Mouse (Mus musculus) forebrain, embryonic 14.5 days (tissue): ENCODE results near the gene Tmem109. TPM values are rescaled to one million over a fixed set of nuclear protein-coding genes. Genes with fewer than 3 reads are reported as not detected.

ENCODE experiments used
- ATAC-seq: fragments of 200-750 bp; cut with Nextera tagmentation; 2 replicates; pipeline ENCODE4 v1.8.0; 2017; ENCODE audit warnings: mild to moderate bottlenecking, moderate library complexity
- DNase-seq: peaks from one replicate; pipeline ENCODE4 v3.0.0-alpha.2; 2015; ENCODE audit warnings: low spot score
- H3K27ac ChIP-seq: fragments of 300-500 bp; sonication (generic); 2 replicates; pipeline ENCODE4 v1.5.1; 2014; ENCODE audit warnings: low read depth, mild to moderate bottlenecking, control low read depth, low read length, moderate library complexity
- H3K27me3 ChIP-seq: fragments of 300-500 bp; sonication (generic); replicated peaks from 2 replicates; pipeline ENCODE4 v1.6.1; 2014; ENCODE audit warnings: low read length, control low read depth, mixed read lengths; ENCODE audit not compliant: control insufficient read depth, insufficient read depth
- H3K36me3 ChIP-seq: fragments of 300-500 bp; sonication (generic); 2 replicates; pipeline ENCODE4 v1.6.1; 2014; ENCODE audit warnings: low read length, control low read depth; ENCODE audit not compliant: control insufficient read depth, insufficient read depth
- H3K4me1 ChIP-seq: fragments of 300-500 bp; sonication (generic); 2 replicates; pipeline ENCODE4 v1.6.1; 2014; ENCODE audit warnings: antibody characterized with exemption, low read length, control low read depth; ENCODE audit not compliant: control insufficient read depth, insufficient read depth
- H3K4me2 ChIP-seq: fragments of 300-500 bp; sonication (generic); 2 replicates; pipeline ENCODE4 v1.6.1; 2014; ENCODE audit warnings: mild to moderate bottlenecking, control low read depth, low read length
- H3K4me3 ChIP-seq: fragments of 300-500 bp; sonication (generic); 2 replicates; pipeline ENCODE4 v1.5.1; 2014; ENCODE audit warnings: low read depth, low read length, control low read depth
- H3K9ac ChIP-seq: fragments of 300-500 bp; sonication (generic); 2 replicates; pipeline ENCODE4 v1.6.1; 2014; ENCODE audit warnings: mild to moderate bottlenecking, low read length, control low read depth, moderate library complexity
- H3K9me3 ChIP-seq: fragments of 300-500 bp; sonication (generic); replicated peaks from 2 replicates; pipeline ENCODE4 v1.6.1; 2016; ENCODE audit warnings: low read length, control low read depth, mixed read lengths; ENCODE audit not compliant: control insufficient read depth
- WGBS: fragments of 180-500 bp; shearing (Covaris S2); extraction: QIAGEN DNeasy Blood & Tissue Kit; methylation state at CpG from one replicate; pipeline ENCODE4 v1.1.7; 2014; 5-methylcytosine and 5-hydroxymethylcytosine counted together
- polyA plus RNA-seq: library from polyadenylated mRNA; unstranded; fragments of >200 nt; fragmentation: Nextera tagmentation; extraction: Ambion mirVana; gene quantifications from 2 replicates; pipeline ENCODE4 v1.2.1, GENCODE M21; 2014

Tmem109 gene
- polyA plus RNA-seq, 1 experiment from 2014 or later, result 42.7 TPM

GRCm38 (mm10) chr19:10856520-10856919 is 25.3 kb downstream of the Tmem109 start:
- peaks cover 59% of the 10 kb centered on the region for H3K36me3 ChIP-seq
- ATAC-seq, result no peak
- H3K9ac ChIP-seq, result no peak overlapping the region
- H3K4me3 ChIP-seq, result no peak overlapping the region
- H3K4me1 ChIP-seq, result no peaks in the 10 kb centered on the region
- H3K4me2 ChIP-seq, result no peak overlapping the region
- no peaks in the 10 kb centered on the region for H3K27me3 ChIP-seq
- H3K27ac ChIP-seq, result no peak overlapping the region
- H3K9me3 ChIP-seq, result no peaks in the 10 kb centered on the region
- DNase-seq, result no peak
- 69% methylated on average over 2 of the region's 2 CpGs for WGBS

- Histone ChIP-seq H3K9ac (no peak overlapping the region), H3K27me3 (no peaks in the 10 kb centered on the region), H3K36me3 (peaks cover 48% of the 10 kb centered on the region), H3K9me3 (no peaks in the 10 kb centered on the region), H3K4me3 (no peak overlapping the region), H3K27ac (no peak overlapping the region), H3K4me2 (no peak overlapping the region), H3K4me1 (no peaks in the 10 kb centered on the region)
- no peak for DNase-seq
- no peak for ATAC-seq
- WGBS, result 85% methylated on average over 3 of the region's 3 CpGs
Observed at GRCm38 (mm10) chr19:10855422-10855821, 26.4 kb downstream of the Tmem109 start.

- Histone ChIP-seq H3K27me3 (no peaks in the 10 kb centered on the region), H3K27ac (no peak overlapping the region), H3K9ac (no peak overlapping the region), H3K9me3 (no peaks in the 10 kb centered on the region), H3K4me1 (no peaks in the 10 kb centered on the region), H3K4me3 (no peak overlapping the region), H3K4me2 (no peak overlapping the region), H3K36me3 (no peaks in the 10 kb centered on the region)
- DNase-seq (peak; percentile 33), ATAC-seq (no peak)
- WGBS, result 43% methylated on average over 3 of the region's 3 CpGs
Observed at GRCm38 (mm10) chr19:10847311-10848087, 34.3 kb downstream of the Tmem109 start.

- DNase-seq (no peak), ATAC-seq (no peak)
- no peak overlapping the region for H3K4me3 ChIP-seq
- H3K27ac ChIP-seq, result no peak overlapping the region
- no peaks in the 10 kb centered on the region for H3K4me1 ChIP-seq
- no peak overlapping the region for H3K4me2 ChIP-seq
- no peaks in the 10 kb centered on the region for H3K9me3 ChIP-seq
- no peaks in the 10 kb centered on the region for H3K36me3 ChIP-seq
- no peaks in the 10 kb centered on the region for H3K27me3 ChIP-seq
- no peak overlapping the region for H3K9ac ChIP-seq
- 80% methylated on average over 7 of the region's 7 CpGs for WGBS
Observed at GRCm38 (mm10) chr19:10846150-10846549, 35.7 kb downstream of the Tmem109 start.

- Histone ChIP-seq H3K9ac (no peak overlapping the region), H3K9me3 (no peaks in the 10 kb centered on the region), H3K4me2 (no peak overlapping the region), H3K4me3 (no peak overlapping the region), H3K4me1 (no peaks in the 10 kb centered on the region), H3K36me3 (no peaks in the 10 kb centered on the region), H3K27ac (no peak overlapping the region), H3K27me3 (no peaks in the 10 kb centered on the region)
- ATAC-seq (no peak), DNase-seq (no peak)
- 80% methylated on average over 3 of the region's 3 CpGs for WGBS
Observed at GRCm38 (mm10) chr19:10845454-10845853, 36.3 kb downstream of the Tmem109 start.

GRCm38 (mm10) chr19:10844206-10844605 is 37.6 kb downstream of the Tmem109 start:
- Histone ChIP-seq H3K9ac (no peak overlapping the region), H3K27ac (no peak overlapping the region), H3K27me3 (no peaks in the 10 kb centered on the region), H3K4me3 (no peak overlapping the region), H3K4me2 (no peak overlapping the region), H3K36me3 (no peaks in the 10 kb centered on the region), H3K4me1 (no peaks in the 10 kb centered on the region), H3K9me3 (no peaks in the 10 kb centered on the region)
- 91% methylated on average over 5 of the region's 5 CpGs for WGBS
- no peak for DNase-seq
- ATAC-seq, result no peak

GRCm38 (mm10) chr19:10842914-10843313 is 38.9 kb downstream of the Tmem109 start:
- no peaks in the 10 kb centered on the region for H3K27me3 ChIP-seq
- no peaks in the 10 kb centered on the region for H3K36me3 ChIP-seq
- H3K9me3 ChIP-seq, result no peaks in the 10 kb centered on the region
- ATAC-seq (no peak), DNase-seq (no peak)
- no peak overlapping the region for H3K4me3 ChIP-seq
- 57% methylated on average over 23 of the region's 24 CpGs for WGBS
- no peak overlapping the region for H3K9ac ChIP-seq
- no peak overlapping the region for H3K27ac ChIP-seq
- no peak overlapping the region for H3K4me2 ChIP-seq
- no peaks in the 10 kb centered on the region for H3K4me1 ChIP-seq

- Histone ChIP-seq H3K4me3 (no peak overlapping the region), H3K27me3 (no peaks in the 10 kb centered on the region), H3K4me2 (no peak overlapping the region), H3K27ac (no peak overlapping the region), H3K9me3 (no peaks in the 10 kb centered on the region), H3K4me1 (no peaks in the 10 kb centered on the region), H3K9ac (no peak overlapping the region), H3K36me3 (no peaks in the 10 kb centered on the region)
- DNase-seq (no peak), ATAC-seq (no peak)
- 82% methylated on average over 16 of the region's 16 CpGs for WGBS
Observed at GRCm38 (mm10) chr19:10841721-10842626, 39.8 kb downstream of the Tmem109 start.
